Mouse (Mus musculus) intestine, postnatal 0 days (tissue): ENCODE measurements around the gene Gm14744. TPM values are rescaled to one million over a fixed set of nuclear protein-coding genes. Genes with fewer than 3 reads are reported as not detected.
"Not testable (repeated sequence)": the region's sequence is repeated elsewhere in the genome, so short reads cannot be mapped to it uniquely, and the experiment has no call there.

Source experiments
- ATAC-seq: fragments of 200-750 bp; cut with Nextera tagmentation; 2 replicates; pipeline ENCODE4 v1.8.0; 2017; ENCODE audit warnings: mild to moderate bottlenecking, moderate TSS enrichment, moderate library complexity
- H3K27ac ChIP-seq: fragments of 300-500 bp; sonication (generic); 2 replicates; pipeline ENCODE4 v1.5.1; 2014; ENCODE audit warnings: mild to moderate bottlenecking, low read depth, low read length, moderate library complexity
- H3K27me3 ChIP-seq: fragments of 300-500 bp; sonication (generic); replicated peaks from 2 replicates; pipeline ENCODE4 v1.6.1; 2014; ENCODE audit warnings: low read length, mixed read lengths; ENCODE audit not compliant: control insufficient read depth, insufficient read depth
- H3K36me3 ChIP-seq: fragments of 300-500 bp; sonication (generic); 2 replicates; pipeline ENCODE4 v1.6.1; 2014; ENCODE audit warnings: mild to moderate bottlenecking, moderate library complexity; ENCODE audit not compliant: control insufficient read depth, insufficient read depth
- H3K4me1 ChIP-seq: fragments of 300-500 bp; sonication (generic); replicated peaks from 2 replicates; pipeline ENCODE4 v1.6.1; 2014; ENCODE audit warnings: antibody characterized with exemption, low read length, mixed read lengths; ENCODE audit not compliant: control insufficient read depth, insufficient read depth
- H3K4me2 ChIP-seq: fragments of 300-500 bp; sonication (generic); replicated peaks from 2 replicates; pipeline ENCODE4 v1.6.1; 2014; ENCODE audit warnings: low read depth, mild to moderate bottlenecking, moderate library complexity
- H3K4me3 ChIP-seq: fragments of 300-500 bp; sonication (generic); 2 replicates; pipeline ENCODE4 v1.5.1; 2014; ENCODE audit warnings: low read depth, low read length
- H3K9ac ChIP-seq: fragments of 300-500 bp; sonication (generic); 2 replicates; pipeline ENCODE4 v1.6.1; 2014; ENCODE audit warnings: mild to moderate bottlenecking, low read depth, low read length
- H3K9me3 ChIP-seq: fragments of 300-500 bp; sonication (generic); 2 replicates; pipeline ENCODE4 v1.6.1; 2016; ENCODE audit warnings: mixed run types; ENCODE audit not compliant: control insufficient read depth
- CTCF ChIP-seq: sonication (generic); IDR thresholded peaks from 2 replicates; pipeline ENCODE4 v1.5.1; 2016; ENCODE audit warnings: low read depth, mild to moderate bottlenecking, control low read depth, antibody characterized with exemption, moderate library complexity
- WGBS: fragments of 180-500 bp; shearing (Covaris S2); extraction: QIAGEN DNeasy Blood & Tissue Kit; methylation state at CpG from one replicate; pipeline ENCODE4 v1.1.7; 2014; 5-methylcytosine and 5-hydroxymethylcytosine counted together
- polyA plus RNA-seq: library from polyadenylated mRNA; unstranded; fragments of >200 nt; fragmentation: Nextera tagmentation; extraction: Ambion mirVana; gene quantifications from 2 replicates; pipeline ENCODE4 v1.2.1, GENCODE M21; 2015

Gene Gm14744
- not detected in 2 replicates for polyA plus RNA-seq

DNA sequence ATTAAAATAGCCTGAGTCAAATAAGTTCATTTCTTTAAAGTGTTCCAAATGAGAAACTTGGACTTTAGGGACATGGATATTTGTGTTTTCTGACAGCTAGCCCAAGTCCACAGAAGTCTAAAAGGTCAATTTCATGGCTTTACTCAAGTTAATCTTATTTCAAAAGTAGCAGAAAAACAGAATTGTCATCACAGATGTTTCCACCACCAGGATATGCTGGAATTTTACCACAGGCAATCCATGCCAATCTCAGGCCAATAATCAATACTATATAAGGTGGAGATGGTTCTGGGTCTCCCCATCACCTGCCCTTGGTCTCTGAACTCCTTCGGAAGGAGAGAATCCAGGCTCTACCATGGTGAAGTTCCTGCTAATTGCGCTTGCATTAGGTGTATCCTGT is at the start of gene Gm14744:
Gene Gm14744 (plus strand): TSS at position 301 of the 400 bp plus-strand sequence.
- ATAC-seq, H3K36me3 ChIP-seq: not testable (repeated sequence)
- WGBS: 89% methylated on average over 2 of the region's 2 CpGs

DNA sequence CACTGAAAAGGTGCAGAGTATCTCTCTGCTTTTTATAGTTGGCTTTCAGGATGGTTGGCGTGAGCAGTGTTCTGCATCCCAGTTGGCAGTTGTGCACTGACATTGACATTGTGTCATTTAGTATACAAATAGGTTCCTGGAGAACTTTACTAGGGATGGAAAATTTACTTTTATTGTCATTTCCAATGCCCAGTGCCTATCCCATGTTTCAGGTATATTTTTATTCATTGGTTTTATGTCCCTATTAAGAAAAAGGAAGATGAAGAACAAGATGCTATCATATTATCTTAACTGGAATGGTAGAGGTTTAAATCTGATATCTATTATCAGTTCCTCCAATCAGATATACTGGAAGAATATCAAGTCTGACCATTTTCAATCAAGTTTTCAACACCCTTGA is 11.0 kb upstream of the Gm14744 start, which contains the start of gene Pbsn:
Gene Pbsn (minus strand): TSS at position 101 of the 400 bp plus-strand sequence.
- no peak within 1 kb of the TSS for H3K4me3 ChIP-seq
- H3K27me3 ChIP-seq: no peaks in the 10 kb centered on the region
- no peak within 1 kb of the TSS for H3K27ac ChIP-seq
- no peak within 1 kb of the TSS for H3K9ac ChIP-seq
- 71% methylated on average over 1 of the region's 1 CpGs for WGBS
- H3K4me2 ChIP-seq: no peak within 1 kb of the TSS
- no peak for TF ChIP-seq CTCF
- no peaks in the 10 kb centered on the region for H3K9me3 ChIP-seq
- ATAC-seq: no peak
- H3K4me1 ChIP-seq: no peaks in the 10 kb centered on the region
- no peaks in the 10 kb centered on the region for H3K36me3 ChIP-seq

More for the DNA sequence above, at the start of gene Gm14744:
- not testable (repeated sequence) for H3K27ac ChIP-seq, H3K9me3 ChIP-seq, H3K4me1 ChIP-seq, H3K4me3 ChIP-seq, H3K27me3 ChIP-seq, H3K9ac ChIP-seq, H3K4me2 ChIP-seq

DNA sequence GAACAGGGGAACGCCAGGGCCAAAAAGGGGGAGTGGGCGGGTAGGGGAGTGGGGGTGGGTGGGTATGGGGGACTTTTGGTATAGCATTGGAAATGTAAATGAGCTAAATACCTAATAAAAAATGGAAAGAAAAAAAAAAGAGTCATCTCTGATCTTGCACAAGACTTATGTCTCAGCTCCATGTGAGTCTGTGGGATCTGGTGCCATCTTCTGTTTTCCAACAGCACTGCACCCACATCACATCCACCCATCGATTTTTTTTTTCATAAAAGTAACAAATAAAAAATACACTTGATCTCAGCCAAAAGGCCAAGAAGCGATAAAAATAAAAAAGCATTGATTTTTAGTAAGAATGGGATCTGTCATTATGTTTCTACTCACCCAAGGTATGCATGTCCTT is 15.5 kb downstream of the Gm14744 start:
- not testable (repeated sequence) for H3K4me1 ChIP-seq, ATAC-seq, H3K4me3 ChIP-seq, H3K9ac ChIP-seq, H3K9me3 ChIP-seq, H3K27me3 ChIP-seq, H3K36me3 ChIP-seq, H3K27ac ChIP-seq, H3K4me2 ChIP-seq
- WGBS: 44% methylated on average over 2 of the region's 4 CpGs
- 0 out of 2 replicates have a peak, but pooled peaks have one; percentile 16 for TF ChIP-seq CTCF

Other genes starting within 250 kb of the Gm14744 start
- 6.7 and 7.0 TPM in 2 replicates for gene Prkx, start 68.5 kb upstream of the Gm14744 start, polyA plus RNA-seq
- gene Pbsn, start 11.1 kb upstream of the Gm14744 start, polyA plus RNA-seq: not detected in 2 replicates
- not detected in 2 replicates for gene 5430402E10Rik, start 60.3 kb downstream of the Gm14744 start, polyA plus RNA-seq
- not detected in 2 replicates for gene Obp1a, start 226.6 kb downstream of the Gm14744 start, polyA plus RNA-seq